In the genomic region with DNA sequence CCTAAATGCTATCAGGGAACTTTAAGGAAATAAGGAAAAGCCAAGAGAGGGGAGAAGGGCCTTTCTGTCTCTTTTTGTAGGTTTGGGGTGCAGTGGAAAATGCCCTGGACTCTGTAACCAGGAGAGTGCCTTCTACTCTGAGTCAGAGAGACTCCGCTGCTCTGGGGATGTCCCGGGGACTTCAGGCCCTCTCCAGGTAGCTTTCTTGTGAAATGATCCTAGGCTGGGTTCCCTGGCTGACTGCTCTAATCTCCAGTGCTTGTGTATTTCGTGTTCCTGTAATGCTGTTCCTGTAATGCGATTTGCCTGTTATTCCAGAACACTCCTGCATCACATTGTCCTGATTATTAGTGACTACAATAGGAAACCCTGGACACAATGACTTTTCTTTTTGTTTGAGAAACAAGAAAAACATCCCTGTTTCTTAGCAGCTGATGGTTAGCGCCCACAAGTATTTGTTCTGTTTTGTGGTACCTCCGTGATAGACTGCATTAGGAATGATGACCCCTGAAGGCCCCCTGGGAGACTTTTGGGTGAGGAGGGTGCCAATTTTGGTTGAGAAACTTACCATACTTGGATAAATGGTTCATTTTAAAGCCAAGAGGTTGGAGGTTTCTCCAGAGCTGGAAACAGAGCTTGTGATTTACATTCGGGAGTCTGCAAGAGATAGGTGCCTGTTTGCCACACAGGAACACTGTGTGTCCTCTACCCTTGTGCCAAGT, we compare ENCODE assay signal across 8 mouse cellular contexts. TPM values are rescaled to one million over a fixed set of nuclear protein-coding genes. Genes with fewer than 3 reads are reported as not detected.
DNase-seq lines count a peak whose midpoint lies in the region; ATAC-seq and TF ChIP-seq lines count a peak whose summit lies in the region.

No protein-coding gene starts in this region.

- H3K36me3 ChIP-seq in kidney, embryonic 14.5 days (ENCODE audit: control insufficient read depth, insufficient read depth, low read length), result no peaks in the 10 kb centered on the region
- H3K36me3 ChIP-seq in forebrain, embryonic 15.5 days, result no peaks in the 10 kb centered on the region
- H3K36me3 ChIP-seq in liver, embryonic 16.5 days (ENCODE audit: control insufficient read depth, insufficient read depth), result no peaks in the 10 kb centered on the region
- no peaks in the 10 kb centered on the region for H3K36me3 ChIP-seq in stomach, postnatal 0 days (ENCODE audit: control insufficient read depth, insufficient read depth, low read length)

- no peaks in the 10 kb centered on the region for H3K9me3 ChIP-seq in kidney, embryonic 14.5 days (ENCODE audit: control insufficient read depth, low read length)
- H3K9me3 ChIP-seq in forebrain, embryonic 15.5 days, result no peaks in the 10 kb centered on the region
- H3K9me3 ChIP-seq in liver, embryonic 16.5 days (replicated peaks; ENCODE audit: control insufficient read depth, low read length), result no peaks in the 10 kb centered on the region
- no peaks in the 10 kb centered on the region for H3K9me3 ChIP-seq in stomach, postnatal 0 days (ENCODE audit: control insufficient read depth, low read length)

- no peaks in the 10 kb centered on the region for H3K27me3 ChIP-seq in kidney, embryonic 14.5 days (ENCODE audit: control insufficient read depth, insufficient read depth, low read length)
- H3K27me3 ChIP-seq in forebrain, embryonic 15.5 days, result no peaks in the 10 kb centered on the region
- no peaks in the 10 kb centered on the region for H3K27me3 ChIP-seq in liver, embryonic 16.5 days (ENCODE audit: control insufficient read depth, insufficient read depth, low read depth, low read length)
- no peaks in the 10 kb centered on the region for H3K27me3 ChIP-seq in stomach, postnatal 0 days (ENCODE audit: control insufficient read depth, insufficient read depth, low read length)

- no peak for TF ChIP-seq EP300 in stomach, postnatal 0 days (optimal IDR thresholded peaks at IDR 0.05)

- no peak overlapping the region for H3K27ac ChIP-seq in kidney, embryonic 14.5 days (ENCODE audit: low read depth, low read length)
- peak overlapping the region; percentile 71 for H3K27ac ChIP-seq in forebrain, embryonic 15.5 days (replicated peaks)
- H3K27ac ChIP-seq in liver, embryonic 16.5 days (ENCODE audit: low read length), result no peak overlapping the region
- H3K27ac ChIP-seq in stomach, postnatal 0 days (replicated peaks), result peak overlapping the region; percentile 69; the same call in 1 of the 2 replicates

- peak overlapping the region; percentile 90 for H3K4me2 ChIP-seq in kidney, embryonic 14.5 days (replicated peaks; ENCODE audit: low read depth, low read length)
- peak overlapping the region; percentile 88 for H3K4me2 ChIP-seq in forebrain, embryonic 15.5 days (replicated peaks)
- H3K4me2 ChIP-seq in liver, embryonic 16.5 days (ENCODE audit: low read depth, low read length), result peak overlapping the region; percentile 83
- peak overlapping the region; percentile 66 for H3K4me2 ChIP-seq in stomach, postnatal 0 days (replicated peaks; ENCODE audit: low read depth)

- ATAC-seq in kidney, embryonic 14.5 days (ENCODE audit: low FRiP score, low TSS enrichment), result no peak
- no peak for ATAC-seq in forebrain, embryonic 15.5 days (replicated peaks)
- ATAC-seq in liver, embryonic 16.5 days (ENCODE audit: low read depth), result no peak
- no peak for ATAC-seq in stomach, postnatal 0 days (ENCODE audit: low FRiP score, low TSS enrichment)

- H3K4me1 ChIP-seq in kidney, embryonic 14.5 days (ENCODE audit: control insufficient read depth, insufficient read depth, low read length), result no peaks in the 10 kb centered on the region; the same call in 1 of the 2 replicates
- H3K4me1 ChIP-seq in forebrain, embryonic 15.5 days, result peaks cover 16% of the 10 kb centered on the region
- peaks cover 26% of the 10 kb centered on the region for H3K4me1 ChIP-seq in liver, embryonic 16.5 days (ENCODE audit: control insufficient read depth, low read depth, low read length)
- peaks cover 10% of the 10 kb centered on the region for H3K4me1 ChIP-seq in stomach, postnatal 0 days (replicated peaks; ENCODE audit: control insufficient read depth, insufficient read depth)

- TF ChIP-seq CTCF in stomach, postnatal 0 days (IDR thresholded peaks at IDR 0.05; ENCODE audit: low read depth), result no peak

- peak overlapping the region; percentile 84 for H3K9ac ChIP-seq in kidney, embryonic 14.5 days (ENCODE audit: low read depth, low read length)
- peak overlapping the region; percentile 85 for H3K9ac ChIP-seq in forebrain, embryonic 15.5 days (replicated peaks)
- peak overlapping the region; percentile 64 for H3K9ac ChIP-seq in liver, embryonic 16.5 days (ENCODE audit: low read depth, low read length)
- peak overlapping the region; percentile 88 for H3K9ac ChIP-seq in stomach, postnatal 0 days (ENCODE audit: low read length)

- H3K4me3 ChIP-seq in kidney, embryonic 14.5 days (ENCODE audit: low read length), result peak overlapping the region; percentile 89
- peak overlapping the region; percentile 92 for H3K4me3 ChIP-seq in forebrain, embryonic 15.5 days
- H3K4me3 ChIP-seq in liver, embryonic 16.5 days (ENCODE audit: low read depth, low read length), result peak overlapping the region; percentile 75
- H3K4me3 ChIP-seq in stomach, postnatal 0 days (ENCODE audit: low read depth, low read length), result peak overlapping the region; percentile 77

- DNase-seq in kidney, adult 11 months, result no peak
- peak; percentile 70 for DNase-seq in NIH3T3 (ENCODE audit: low read depth)
- DNase-seq in stomach, postnatal 0 days (ENCODE audit: low spot score), result no peak
- no peak for DNase-seq in layer of hippocampus, adult 11-12 months (ENCODE audit: low spot score)
- DNase-seq in right cerebral cortex, postnatal 14 days, result no peak

- 38% methylated on average over 7 of the region's 7 CpGs for WGBS in kidney, embryonic 14.5 days
- WGBS in forebrain, embryonic 15.5 days, result 27% methylated on average over 7 of the region's 7 CpGs
- 16% methylated on average over 7 of the region's 7 CpGs for WGBS in liver, embryonic 16.5 days (ENCODE audit: insufficient replicate concordance)
- WGBS in stomach, postnatal 0 days, result 30% methylated on average over 7 of the region's 7 CpGs

RNA-seq across cellular contexts. Expression of a gene that starts 0.9 kb away (rescaled TPM):
- polyA plus RNA-seq in kidney, embryonic 14.5 days (2014; fragmentation: Nextera tagmentation; extraction: Ambion mirVana), result 9.1 and 13.6 TPM in 2 replicates
- 8.9 and 11.2 TPM in 2 replicates for polyA plus RNA-seq in forebrain, embryonic 15.5 days (2015; fragmentation: Nextera tagmentation; extraction: Ambion mirVana)
- polyA plus RNA-seq in liver, embryonic 16.5 days (2015; fragmentation: Nextera tagmentation; extraction: Ambion mirVana), result 2.1 and 3.0 TPM in 2 replicates
- 7.0 and 7.1 TPM in 2 replicates for polyA plus RNA-seq in stomach, postnatal 0 days (2015; fragmentation: Nextera tagmentation; extraction: Ambion mirVana)

RNA-seq across cellular contexts. Expression of a gene that starts 45.1 kb away (rescaled TPM):
- 166 and 186 TPM in 2 replicates for polyA plus RNA-seq in kidney, embryonic 14.5 days (2014; fragmentation: Nextera tagmentation; extraction: Ambion mirVana)
- polyA plus RNA-seq in forebrain, embryonic 15.5 days (2015; fragmentation: Nextera tagmentation; extraction: Ambion mirVana), result 202 and 206 TPM in 2 replicates
- 52.8 and 59.7 TPM in 2 replicates for polyA plus RNA-seq in liver, embryonic 16.5 days (2015; fragmentation: Nextera tagmentation; extraction: Ambion mirVana)
- 105 and 114 TPM in 2 replicates for polyA plus RNA-seq in stomach, postnatal 0 days (2015; fragmentation: Nextera tagmentation; extraction: Ambion mirVana)

Comparison
In these comparisons a context has a peak if more than half of its experiments do, and no peak if none do; other contexts are left out.
1. H3K27ac ChIP-seq: peak in forebrain, embryonic 15.5 days (single experiment) and stomach, postnatal 0 days (single experiment); none in kidney, embryonic 14.5 days (single experiment) and liver, embryonic 16.5 days (single experiment).
2. Peak in every context shown above with its lines, with median percentiles within 50 percentile points of each other: H3K4me2 ChIP-seq, H3K4me3 ChIP-seq and H3K9ac ChIP-seq.